17 mouse cellular contexts compared by ENCODE assay signal in the genomic region with DNA sequence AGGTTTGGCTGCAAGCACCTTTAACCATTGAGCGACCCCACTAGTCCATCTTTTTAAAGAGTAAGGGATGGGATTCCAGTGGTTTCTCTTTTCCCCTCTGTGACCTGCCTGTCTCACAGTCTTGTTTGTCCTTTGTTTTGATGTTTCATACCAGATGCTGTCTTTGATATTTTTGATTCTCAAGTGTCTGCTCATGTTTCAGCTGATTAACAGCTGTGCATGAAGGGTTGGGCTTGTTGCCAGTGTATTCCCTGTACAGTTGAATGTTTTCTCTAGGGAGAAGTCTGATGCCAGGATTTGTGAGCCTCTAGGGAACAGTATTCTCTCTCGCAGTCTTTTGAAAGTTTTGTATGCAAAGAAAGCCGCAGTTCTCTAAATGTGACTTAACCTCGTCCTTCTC. TPM values are rescaled to one million over a fixed set of nuclear protein-coding genes. Genes with fewer than 3 reads are reported as not detected.
DNase-seq lines count a peak whose midpoint lies in the region; ATAC-seq lines count a peak whose summit lies in the region.
"Had no signal": no experiment of that assay in that cellular context is flagged by ENCODE, and none has a peak within 500 bp of the region (broad histone marks: within the 10 kb centered on the region; RNA-seq: fewer than 3 reads in every experiment).

No protein-coding gene starts in this region.

- no peak for DNase-seq in frontal cortex, postnatal 10 days (ENCODE audit: low spot score in 2 of 2)
- DNase-seq in layer of hippocampus, adult 11-12 months (ENCODE audit: low spot score): peak; percentile 20
- DNase-seq in layer of hippocampus, postnatal 36 days: no peak
- DNase-seq in MN1 (ENCODE audit: low spot score): peak; percentile 53
- peak; percentile 41 to 47 for DNase-seq in heart, postnatal 10 days
- DNase-seq: cerebellum, adult 18-20 months; embryo, embryonic 11 days; left cerebral cortex, postnatal 4 days; right cerebral cortex, postnatal 25 days had no signal

- intact Hi-C loops in heart, postnatal 10 days (cut with DNase I): no loop called here

- ATAC-seq in frontal cortex, adult (ENCODE audit: low TSS enrichment): 0 out of 2 replicates have a peak, but pooled peaks have one; percentile 44
- ATAC-seq in megakaryocyte, adult 5-6 weeks (ENCODE audit: poor library complexity, severe bottlenecking): no peak
- ATAC-seq in monocyte, adult 5-6 weeks (replicated peaks; ENCODE audit: insufficient number of reproducible peaks, low FRiP score, low TSS enrichment, poor library complexity, severe bottlenecking): no peak
- ATAC-seq: CD4-positive, CD25-positive, alpha-beta regulatory T cell, adult 4 months; midbrain, embryonic 16.5 days; Patski had no signal

RNA-seq across cellular contexts. Expression of gene Cyb5r4, which starts 27.6 kb away (rescaled TPM):
- total RNA-seq in layer of hippocampus, postnatal 36 days (2021): 10 to 100 TPM; 39.2 to 45.6 TPM
- 10 to 100 TPM; 27.2 to 29.3 TPM for total RNA-seq in heart, postnatal 10 days (2021)
- 189 and 205 TPM in 2 replicates for total RNA-seq in megakaryocyte, adult 5-6 weeks (2015)
- 163 and 177 TPM in 2 replicates for total RNA-seq in megakaryocyte, adult 5-6 weeks (2017)
- total RNA-seq in monocyte, adult 5-6 weeks (2017): 132 to 205 TPM (median 190 TPM) in 3 replicates

RNA-seq across cellular contexts. Expression of gene Ripply2, which starts 34.1 kb away (rescaled TPM):
- 10 to 100 TPM; 10.0 to 13.6 TPM for total RNA-seq in layer of hippocampus, postnatal 36 days (2021)
- total RNA-seq in heart, postnatal 10 days (2021): not detected
- total RNA-seq in megakaryocyte, adult 5-6 weeks (2015): not detected in 2 replicates
- not detected in 2 replicates for total RNA-seq in megakaryocyte, adult 5-6 weeks (2017)
- total RNA-seq in monocyte, adult 5-6 weeks (2017): not detected in 3 replicates
- total RNA-seq: heart, adult 2 months; neutrophil, adult 5-6 weeks had no signal

Comparison
In these comparisons a context has a peak if more than half of its experiments do, and no peak if none do; other contexts are left out.
1. DNase-seq: peak in layer of hippocampus, adult 11-12 months (single experiment), MN1 (single experiment) and heart, postnatal 10 days (2 of 2); none in frontal cortex, postnatal 10 days (0 of 2) and layer of hippocampus, postnatal 36 days (0 of 2).
2. RNA of gene Ripply2, which starts 34.1 kb away (total RNA-seq): 10.0 to 13.6 TPM in layer of hippocampus, postnatal 36 days; not detected in heart, postnatal 10 days, not detected in megakaryocyte, adult 5-6 weeks and not detected in monocyte, adult 5-6 weeks; every median in the first group is over 10 times any median in the second.